Mouse (Mus musculus) limb, embryonic 14.5 days (tissue): ENCODE results near the gene Nr4a1. TPM values are rescaled to one million over a fixed set of nuclear protein-coding genes. Genes with fewer than 3 reads are reported as not detected.

Experiments used
- ATAC-seq: fragments of 200-750 bp; cut with Nextera tagmentation; 2 replicates; pipeline ENCODE4 v1.8.0; 2017; ENCODE audit warnings: low read depth, moderate number of reproducible peaks, moderate TSS enrichment; ENCODE audit not compliant: low FRiP score
- DNase-seq: peaks from one replicate; pipeline ENCODE4 v3.0.0-alpha.2; 2015; ENCODE audit warnings: low spot score
- H3K27ac ChIP-seq: fragments of 300-500 bp; sonication (generic); replicated peaks from 2 replicates; pipeline ENCODE4 v1.5.1; 2014; ENCODE audit warnings: low read depth, mild to moderate bottlenecking, low read length, moderate library complexity, mixed read lengths
- H3K27me3 ChIP-seq: fragments of 300-500 bp; sonication (generic); 2 replicates; pipeline ENCODE4 v1.6.1; 2014; ENCODE audit warnings: low read length, mixed read lengths; ENCODE audit not compliant: control insufficient read depth, insufficient read depth
- H3K36me3 ChIP-seq: fragments of 300-500 bp; sonication (generic); 2 replicates; pipeline ENCODE4 v1.6.1; 2014; ENCODE audit warnings: mild to moderate bottlenecking, low read length, moderate library complexity, mixed read lengths; ENCODE audit not compliant: control insufficient read depth, insufficient read depth
- H3K4me1 ChIP-seq: fragments of 300-500 bp; sonication (generic); 2 replicates; pipeline ENCODE4 v1.6.1; 2014; ENCODE audit warnings: antibody characterized with exemption, low read length, mixed read lengths; ENCODE audit not compliant: control insufficient read depth, insufficient read depth
- H3K4me2 ChIP-seq: fragments of 300-500 bp; sonication (generic); replicated peaks from 2 replicates; pipeline ENCODE4 v1.6.1; 2014; ENCODE audit warnings: low read depth, mild to moderate bottlenecking, low read length, moderate library complexity; ENCODE audit not compliant: severe bottlenecking
- H3K4me3 ChIP-seq: fragments of 300-500 bp; sonication (generic); replicated peaks from 2 replicates; pipeline ENCODE4 v1.5.1; 2014; ENCODE audit warnings: low read length
- H3K9ac ChIP-seq: fragments of 300-500 bp; sonication (generic); 2 replicates; pipeline ENCODE4 v1.6.1; 2014; ENCODE audit warnings: mild to moderate bottlenecking, low read depth, low read length, moderate library complexity; ENCODE audit not compliant: severe bottlenecking
- H3K9me3 ChIP-seq: fragments of 300-500 bp; sonication (generic); 2 replicates; pipeline ENCODE4 v1.6.1; 2016; ENCODE audit warnings: low read length; ENCODE audit not compliant: control insufficient read depth
- POLR2A ChIP-seq: fragments of 200-500 bp; IDR thresholded peaks from 2 replicates; pipeline ENCODE4 v1.8.0; 2012; ENCODE audit warnings: inconsistent platforms, mild to moderate bottlenecking, moderate library complexity, borderline replicate concordance; ENCODE audit not compliant: insufficient read depth, insufficient read length; ENCODE audit errors: extremely low read depth
- WGBS: fragments of 180-500 bp; shearing (Covaris S2); extraction: QIAGEN DNeasy Blood & Tissue Kit; methylation state at CpG from one replicate; pipeline ENCODE4 v1.1.7; 2014; 5-methylcytosine and 5-hydroxymethylcytosine counted together
- polyA plus RNA-seq, 2 experiments: library from polyadenylated mRNA; depleted of rRNA in 1 of 2; stranded (reverse) in 1 of 2; unstranded in 1 of 2; fragments of >200 nt; fragmentation: Nextera tagmentation in 1 of 2; extraction: Ambion mirVana in 1 of 2; gene quantifications; 2 replicates each; pipeline versions ENCODE4 v1.2.1 to v1.2.3; 2012 to 2014

The Nr4a1 gene
- polyA plus RNA-seq, 2 experiments: 10.5 to 19.6 TPM

- peaks cover 7% of the 10 kb centered on the region; the same call in 1 of the 2 replicates for H3K4me1 ChIP-seq
- WGBS: 50% methylated on average over 15 of the region's 16 CpGs
- DNase-seq (no peak), ATAC-seq (no peak; the same call in 1 of the 2 replicates)
- no peaks in the 10 kb centered on the region for H3K9me3 ChIP-seq
- no peak overlapping the region for H3K4me3 ChIP-seq
- no peaks in the 10 kb centered on the region for H3K27me3 ChIP-seq
- H3K4me2 ChIP-seq: no peak overlapping the region
- H3K36me3 ChIP-seq: peaks cover 27% of the 10 kb centered on the region
- TF ChIP-seq POLR2A: no peak
- no peak overlapping the region for H3K9ac ChIP-seq
- H3K27ac ChIP-seq: no peak overlapping the region; the same call in 1 of the 2 replicates
Observed at GRCm38 (mm10) chr15:101294028-101294894, 40.2 kb downstream of the Nr4a1 start.

- Histone ChIP-seq H3K4me1 (peaks cover 7% of the 10 kb centered on the region; the same call in 1 of the 2 replicates), H3K9ac (no peak overlapping the region), H3K4me2 (no peak overlapping the region), H3K27ac (no peak overlapping the region), H3K27me3 (no peaks in the 10 kb centered on the region), H3K36me3 (peaks cover 19% of the 10 kb centered on the region), H3K9me3 (no peaks in the 10 kb centered on the region), H3K4me3 (no peak overlapping the region)
- no peak for TF ChIP-seq POLR2A
- 67% methylated on average over 7 of the region's 7 CpGs for WGBS
- DNase-seq (no peak), ATAC-seq (no peak)
Observed at GRCm38 (mm10) chr15:101295106-101295505, 41.0 kb downstream of the Nr4a1 start.

- Histone ChIP-seq H3K4me3 (no peak overlapping the region), H3K36me3 (peaks cover 13% of the 10 kb centered on the region), H3K27me3 (no peaks in the 10 kb centered on the region), H3K4me2 (no peak overlapping the region), H3K9me3 (no peaks in the 10 kb centered on the region), H3K4me1 (peaks cover 7% of the 10 kb centered on the region; the same call in 1 of the 2 replicates), H3K27ac (no peak overlapping the region), H3K9ac (no peak overlapping the region)
- no peak for DNase-seq
- TF ChIP-seq POLR2A: no peak
- WGBS: 93% methylated on average over 10 of the region's 10 CpGs
- no peak for ATAC-seq
Observed at GRCm38 (mm10) chr15:101295616-101296015, 41.5 kb downstream of the Nr4a1 start.

GRCm38 (mm10) chr15:101296091-101296490, 42.0 kb downstream of the Nr4a1 start:
- peaks cover 7% of the 10 kb centered on the region; the same call in 1 of the 2 replicates for H3K4me1 ChIP-seq
- H3K27me3 ChIP-seq: no peaks in the 10 kb centered on the region
- DNase-seq: peak; percentile 53
- peaks cover 9% of the 10 kb centered on the region for H3K36me3 ChIP-seq
- WGBS: 71% methylated on average over 11 of the region's 11 CpGs
- H3K4me3 ChIP-seq: no peak overlapping the region
- H3K27ac ChIP-seq: no peak overlapping the region; the same call in 1 of the 2 replicates
- H3K9me3 ChIP-seq: no peaks in the 10 kb centered on the region
- no peak overlapping the region for H3K9ac ChIP-seq
- no peak overlapping the region for H3K4me2 ChIP-seq
- ATAC-seq: no peak
- TF ChIP-seq POLR2A: no peak

GRCm38 (mm10) chr15:101297988-101298387, 43.9 kb downstream of the Nr4a1 start:
- DNase-seq (no peak), ATAC-seq (no peak)
- Histone ChIP-seq H3K4me1 (peaks cover 7% of the 10 kb centered on the region; the same call in 1 of the 2 replicates), H3K9me3 (no peaks in the 10 kb centered on the region), H3K36me3 (no peaks in the 10 kb centered on the region), H3K4me3 (no peak overlapping the region), H3K27me3 (no peaks in the 10 kb centered on the region), H3K4me2 (peak overlapping the region; percentile 17; the same call in 1 of the 2 replicates), H3K9ac (peak overlapping the region; percentile 28; the same call in 1 of the 2 replicates), H3K27ac (no peak overlapping the region)
- 39% methylated on average over 7 of the region's 7 CpGs for WGBS
- no peak for TF ChIP-seq POLR2A
